Mouse (Mus musculus): ENCODE results near the gene Card10. TPM values are rescaled to one million over a fixed set of nuclear protein-coding genes. Genes with fewer than 3 reads are reported as not detected.

The Card10 gene
- polyA plus RNA-seq, 1 experiment, result 28.3 TPM

GRCm38 (mm10) chr15:78828315-78828714, 25.5 kb upstream of the Card10 start:
- TF ChIP-seq POLR2A (IDR thresholded peaks at IDR 0.05; ENCODE audit: low read depth, low read length), result no peak
- TF ChIP-seq CTCF (IDR thresholded peaks at IDR 0.05; ENCODE audit: extremely low read depth, insufficient read length, insufficient replicate concordance, low read depth, low read length), result no peak
- Histone ChIP-seq H3K4me3 (ENCODE audit: low read depth, low read length) (no peak overlapping the region), H3K27ac (ENCODE audit: insufficient read depth, low read depth, low read length) (peak overlapping the region; percentile 23; the same call in 1 of the 2 replicates), H3K4me1 (ENCODE audit: control insufficient read depth, insufficient read depth, insufficient read length, low read length) (peaks cover 16% of the 10 kb centered on the region), H3K36me3 (ENCODE audit: control insufficient read depth, insufficient read depth, low read length) (no peaks in the 10 kb centered on the region), H3K27me3 (ENCODE audit: control insufficient read depth, insufficient read depth, low read length) (no peaks in the 10 kb centered on the region)
- 14% methylated on average over 5 of the region's 5 CpGs for WGBS

- TF ChIP-seq CTCF (IDR thresholded peaks at IDR 0.05; ENCODE audit: extremely low read depth, insufficient read length, insufficient replicate concordance, low read depth, low read length) (peak; percentile 87), POLR2A (IDR thresholded peaks at IDR 0.05; ENCODE audit: low read depth, low read length) (0 out of 2 replicates have a peak, but pooled peaks have one; percentile 31)
- Histone ChIP-seq H3K4me3 (ENCODE audit: low read depth, low read length) (no peak overlapping the region), H3K27me3 (ENCODE audit: control insufficient read depth, insufficient read depth, low read length) (no peaks in the 10 kb centered on the region), H3K36me3 (ENCODE audit: control insufficient read depth, insufficient read depth, low read length) (no peaks in the 10 kb centered on the region), H3K27ac (ENCODE audit: insufficient read depth, low read depth, low read length) (no peak overlapping the region), H3K4me1 (ENCODE audit: control insufficient read depth, insufficient read depth, insufficient read length, low read length) (peaks cover 9% of the 10 kb centered on the region)
- WGBS, result 18% methylated on average over 28 of the region's 28 CpGs
Measured at GRCm38 (mm10) chr15:78826213-78827204, 23.7 kb upstream of the Card10 start.

- no peaks in the 10 kb centered on the region for H3K27me3 ChIP-seq (ENCODE audit: control insufficient read depth, insufficient read depth, low read length)
- H3K36me3 ChIP-seq (ENCODE audit: control insufficient read depth, insufficient read depth, low read length), result no peaks in the 10 kb centered on the region
- H3K4me1 ChIP-seq (ENCODE audit: control insufficient read depth, insufficient read depth, insufficient read length, low read length), result peaks cover 10% of the 10 kb centered on the region
- H3K27ac ChIP-seq (ENCODE audit: insufficient read depth, low read depth, low read length), result peak overlapping the region; percentile 72
- no peak overlapping the region for H3K4me3 ChIP-seq (ENCODE audit: low read depth, low read length)
- 22% methylated on average over 6 of the region's 6 CpGs for WGBS
- no peak for TF ChIP-seq CTCF (IDR thresholded peaks at IDR 0.05; ENCODE audit: extremely low read depth, insufficient read length, insufficient replicate concordance, low read depth, low read length)
Measured at GRCm38 (mm10) chr15:78816074-78816391, 13.2 kb upstream of the Card10 start.

GRCm38 (mm10) chr15:78815314-78816073, 12.7 kb upstream of the Card10 start:
- TF ChIP-seq CTCF (IDR thresholded peaks at IDR 0.05; ENCODE audit: extremely low read depth, insufficient read length, insufficient replicate concordance, low read depth, low read length) (no peak), POLR2A (IDR thresholded peaks at IDR 0.05; ENCODE audit: low read depth, low read length) (no peak)
- Histone ChIP-seq H3K27ac (ENCODE audit: insufficient read depth, low read depth, low read length) (peak overlapping the region; percentile 72), H3K36me3 (ENCODE audit: control insufficient read depth, insufficient read depth, low read length) (no peaks in the 10 kb centered on the region)

GRCm38 (mm10) chr15:78813603-78814002, 10.8 kb upstream of the Card10 start:
- TF ChIP-seq CTCF (IDR thresholded peaks at IDR 0.05; ENCODE audit: extremely low read depth, insufficient read length, insufficient replicate concordance, low read depth, low read length) (no peak), POLR2A (IDR thresholded peaks at IDR 0.05; ENCODE audit: low read depth, low read length) (no peak)
- WGBS, result 49% methylated on average over 4 of the region's 4 CpGs
- H3K27me3 ChIP-seq (ENCODE audit: control insufficient read depth, insufficient read depth, low read length), result no peaks in the 10 kb centered on the region

More at GRCm38 (mm10) chr15:78815314-78816073, 12.7 kb upstream of the Card10 start:
- Histone ChIP-seq H3K4me3 (ENCODE audit: low read depth, low read length) (peak overlapping the region; percentile 29), H3K4me1 (ENCODE audit: control insufficient read depth, insufficient read depth, insufficient read length, low read length) (peaks cover 10% of the 10 kb centered on the region), H3K27me3 (ENCODE audit: control insufficient read depth, insufficient read depth, low read length) (no peaks in the 10 kb centered on the region)
- 10% methylated on average over 11 of the region's 11 CpGs for WGBS

GRCm38 (mm10) chr15:78810146-78810545, 7.3 kb upstream of the Card10 start:
- H3K36me3 ChIP-seq (ENCODE audit: control insufficient read depth, insufficient read depth, low read length), result no peaks in the 10 kb centered on the region
- peaks cover 18% of the 10 kb centered on the region for H3K4me1 ChIP-seq (ENCODE audit: control insufficient read depth, insufficient read depth, insufficient read length, low read length)
- H3K4me3 ChIP-seq (ENCODE audit: low read depth, low read length), result no peak overlapping the region
- no peak overlapping the region for H3K27ac ChIP-seq (ENCODE audit: insufficient read depth, low read depth, low read length)
- H3K27me3 ChIP-seq (ENCODE audit: control insufficient read depth, insufficient read depth, low read length), result no peaks in the 10 kb centered on the region
- 51% methylated on average over 9 of the region's 9 CpGs for WGBS
- TF ChIP-seq POLR2A (IDR thresholded peaks at IDR 0.05; ENCODE audit: low read depth, low read length), result no peak
- no peak for TF ChIP-seq CTCF (IDR thresholded peaks at IDR 0.05; ENCODE audit: extremely low read depth, insufficient read length, insufficient replicate concordance, low read depth, low read length)

More at GRCm38 (mm10) chr15:78813603-78814002, 10.8 kb upstream of the Card10 start:
- Histone ChIP-seq H3K4me1 (ENCODE audit: control insufficient read depth, insufficient read depth, insufficient read length, low read length) (peaks cover 10% of the 10 kb centered on the region), H3K27ac (ENCODE audit: insufficient read depth, low read depth, low read length) (no peak overlapping the region), H3K4me3 (ENCODE audit: low read depth, low read length) (no peak overlapping the region), H3K36me3 (ENCODE audit: control insufficient read depth, insufficient read depth, low read length) (no peaks in the 10 kb centered on the region)

- TF ChIP-seq POLR2A (IDR thresholded peaks at IDR 0.05; ENCODE audit: low read depth, low read length) (no peak), CTCF (IDR thresholded peaks at IDR 0.05; ENCODE audit: extremely low read depth, insufficient read length, insufficient replicate concordance, low read depth, low read length) (no peak)
- Histone ChIP-seq H3K4me3 (ENCODE audit: low read depth, low read length) (no peak overlapping the region), H3K4me1 (ENCODE audit: control insufficient read depth, insufficient read depth, insufficient read length, low read length) (peaks cover 19% of the 10 kb centered on the region), H3K27ac (ENCODE audit: insufficient read depth, low read depth, low read length) (no peak overlapping the region), H3K27me3 (ENCODE audit: control insufficient read depth, insufficient read depth, low read length) (no peaks in the 10 kb centered on the region), H3K36me3 (ENCODE audit: control insufficient read depth, insufficient read depth, low read length) (no peaks in the 10 kb centered on the region)
- 65% methylated on average over 9 of the region's 9 CpGs for WGBS
Measured at GRCm38 (mm10) chr15:78809739-78810138, 6.9 kb upstream of the Card10 start.

All from small intestine, adult 2 months (tissue).